Mouse (Mus musculus) liver, embryonic 16.5 days (tissue): ENCODE results near the gene Grcc10. TPM values are rescaled to one million over a fixed set of nuclear protein-coding genes. Genes with fewer than 3 reads are reported as not detected.

ENCODE experiments used
- ATAC-seq: fragments of 200-750 bp; cut with Nextera tagmentation; 2 replicates; pipeline ENCODE4 v1.8.0; 2017; ENCODE audit warnings: low read depth, mild to moderate bottlenecking, moderate number of reproducible peaks, moderate library complexity
- H3K27ac ChIP-seq: fragments of 300-500 bp; sonication (generic); 2 replicates; pipeline ENCODE4 v1.5.1; 2014; ENCODE audit warnings: mild to moderate bottlenecking, low read length
- H3K27me3 ChIP-seq: fragments of 300-500 bp; sonication (generic); 2 replicates; pipeline ENCODE4 v1.6.1; 2014; ENCODE audit warnings: low read depth, low read length, mixed read lengths; ENCODE audit not compliant: control insufficient read depth, insufficient read depth
- H3K36me3 ChIP-seq: fragments of 300-500 bp; sonication (generic); 2 replicates; pipeline ENCODE4 v1.6.1; 2014; ENCODE audit warnings: mild to moderate bottlenecking; ENCODE audit not compliant: control insufficient read depth, insufficient read depth
- H3K4me1 ChIP-seq: fragments of 300-500 bp; sonication (generic); 2 replicates; pipeline ENCODE4 v1.6.1; 2014; ENCODE audit warnings: low read depth, low read length, mixed read lengths; ENCODE audit not compliant: control insufficient read depth
- H3K4me2 ChIP-seq: fragments of 300-500 bp; sonication (generic); 2 replicates; pipeline ENCODE4 v1.6.1; 2014; ENCODE audit warnings: low read depth, low read length, mixed read lengths
- H3K4me3 ChIP-seq: fragments of 300-500 bp; sonication (generic); 2 replicates; pipeline ENCODE4 v1.5.1; 2014; ENCODE audit warnings: low read depth, mild to moderate bottlenecking, low read length
- H3K9ac ChIP-seq: fragments of 300-500 bp; sonication (generic); 2 replicates; pipeline ENCODE4 v1.6.1; 2014; ENCODE audit warnings: low read depth, low read length
- H3K9me3 ChIP-seq: fragments of 300-500 bp; sonication (generic); replicated peaks from 2 replicates; pipeline ENCODE4 v1.6.1; 2016; ENCODE audit warnings: low read length; ENCODE audit not compliant: control insufficient read depth
- WGBS: fragments of 180-500 bp; shearing (Covaris S2); extraction: QIAGEN DNeasy Blood & Tissue Kit; methylation state at CpG from one replicate; pipeline ENCODE4 v1.1.7; 2014; ENCODE audit not compliant: insufficient replicate concordance; 5-methylcytosine and 5-hydroxymethylcytosine counted together
- polyA plus RNA-seq: library from polyadenylated mRNA; unstranded; fragments of >200 nt; fragmentation: Nextera tagmentation; extraction: Ambion mirVana; gene quantifications from 2 replicates; pipeline ENCODE4 v1.2.1, GENCODE M21; 2015

Grcc10 gene
- polyA plus RNA-seq, 1 experiment from 2014 or later = 83.6 TPM

GRCm38 (mm10) chr6:124759259-124759658 lies 18.1 kb upstream of the Grcc10 start:
- Histone ChIP-seq H3K9me3 (no peaks in the 10 kb centered on the region), H3K36me3 (no peaks in the 10 kb centered on the region), H3K4me3 (no peak overlapping the region), H3K4me2 (no peak overlapping the region), H3K27me3 (peaks cover 45% of the 10 kb centered on the region), H3K9ac (no peak overlapping the region), H3K4me1 (peaks cover 6% of the 10 kb centered on the region), H3K27ac (no peak overlapping the region)
- no peak for ATAC-seq
- WGBS = 1% methylated on average over 5 of the region's 5 CpGs

GRCm38 (mm10) chr6:124758849-124759232 lies 17.7 kb upstream of the Grcc10 start:
- H3K27ac ChIP-seq = no peak overlapping the region
- 33% methylated on average over 2 of the region's 2 CpGs for WGBS
- ATAC-seq = no peak

GRCm38 (mm10) chr6:124757909-124758848 lies 17.0 kb upstream of the Grcc10 start:
- H3K4me3 ChIP-seq = no peak overlapping the region
- H3K4me1 ChIP-seq = peaks cover 6% of the 10 kb centered on the region
- H3K9me3 ChIP-seq = no peaks in the 10 kb centered on the region
- H3K27ac ChIP-seq = no peak overlapping the region
- peaks cover 48% of the 10 kb centered on the region for H3K27me3 ChIP-seq
- no peak overlapping the region for H3K9ac ChIP-seq
- WGBS = 54% methylated on average over 5 of the region's 5 CpGs
- no peak for ATAC-seq
- H3K36me3 ChIP-seq = no peaks in the 10 kb centered on the region
- no peak overlapping the region for H3K4me2 ChIP-seq

More at GRCm38 (mm10) chr6:124758849-124759232, 17.7 kb upstream of the Grcc10 start:
- Histone ChIP-seq H3K9ac (no peak overlapping the region), H3K9me3 (no peaks in the 10 kb centered on the region), H3K4me2 (no peak overlapping the region), H3K36me3 (no peaks in the 10 kb centered on the region), H3K27me3 (peaks cover 48% of the 10 kb centered on the region), H3K4me1 (peaks cover 6% of the 10 kb centered on the region), H3K4me3 (no peak overlapping the region)

- Histone ChIP-seq H3K4me3 (peak overlapping the region; percentile 65), H3K36me3 (no peaks in the 10 kb centered on the region), H3K9me3 (no peaks in the 10 kb centered on the region), H3K27ac (no peak overlapping the region), H3K9ac (no peak overlapping the region), H3K27me3 (peaks cover 48% of the 10 kb centered on the region), H3K4me1 (peaks cover 6% of the 10 kb centered on the region), H3K4me2 (peak overlapping the region; percentile 70)
- 30% methylated on average over 5 of the region's 5 CpGs for WGBS
- ATAC-seq = no peak
These were observed 16.2 kb upstream of the Grcc10 start for GRCm38 (mm10) chr6:124757351-124757880.

- peak; percentile 54 for ATAC-seq
- Histone ChIP-seq H3K27ac (peak overlapping the region; percentile 67), H3K27me3 (peaks cover 48% of the 10 kb centered on the region), H3K4me1 (peaks cover 6% of the 10 kb centered on the region), H3K4me3 (peak overlapping the region; percentile 65), H3K9me3 (no peaks in the 10 kb centered on the region), H3K9ac (peak overlapping the region; percentile 65), H3K36me3 (no peaks in the 10 kb centered on the region), H3K4me2 (peak overlapping the region; percentile 70)
- 2% methylated on average over 52 of the region's 54 CpGs for WGBS
These were observed 15.6 kb upstream of the Grcc10 start for GRCm38 (mm10) chr6:124756652-124757350.

GRCm38 (mm10) chr6:124755831-124756595 lies 14.8 kb upstream of the Grcc10 start, which contains the start of the genes Gm45234 and Atn1:
TSS of gene Gm45234 (minus strand) at chr6:124756021.
TSS of gene Atn1 (minus strand) at chr6:124756524.
- WGBS = under 1% methylated on average over 62 of the region's 100 CpGs
- Histone ChIP-seq H3K9ac (peak within 1 kb of the TSS; percentile 65), H3K27me3 (peaks cover 48% of the 10 kb centered on the region), H3K27ac (peak within 1 kb of the TSS; percentile 67), H3K4me2 (peak within 1 kb of the TSS; percentile 70), H3K9me3 (no peaks in the 10 kb centered on the region), H3K36me3 (no peaks in the 10 kb centered on the region), H3K4me3 (peak within 1 kb of the TSS; percentile 65), H3K4me1 (peaks cover 6% of the 10 kb centered on the region)
- peak; percentile 69 for ATAC-seq

GRCm38 (mm10) chr6:124755306-124755705 lies 14.1 kb upstream of the Grcc10 start:
- Histone ChIP-seq H3K36me3 (no peaks in the 10 kb centered on the region), H3K9me3 (no peaks in the 10 kb centered on the region), H3K27me3 (peaks cover 48% of the 10 kb centered on the region), H3K9ac (peak overlapping the region; percentile 65; the same call in 1 of the 2 replicates), H3K27ac (no peak overlapping the region), H3K4me3 (peak overlapping the region; percentile 65), H3K4me2 (peak overlapping the region; percentile 70), H3K4me1 (peaks cover 6% of the 10 kb centered on the region)
- WGBS = 21% methylated on average over 3 of the region's 3 CpGs
- ATAC-seq = no peak

- H3K9me3 ChIP-seq = no peaks in the 10 kb centered on the region
- WGBS = 62% methylated on average over 2 of the region's 2 CpGs
- H3K27me3 ChIP-seq = peaks cover 48% of the 10 kb centered on the region
- ATAC-seq = no peak
- H3K4me1 ChIP-seq = peaks cover 6% of the 10 kb centered on the region
- no peaks in the 10 kb centered on the region for H3K36me3 ChIP-seq
- no peak overlapping the region for H3K9ac ChIP-seq
- H3K4me2 ChIP-seq = no peak overlapping the region
- no peak overlapping the region for H3K27ac ChIP-seq
- no peak overlapping the region for H3K4me3 ChIP-seq
These were observed 12.7 kb upstream of the Grcc10 start for GRCm38 (mm10) chr6:124753861-124754260.
